In the genomic region with DNA sequence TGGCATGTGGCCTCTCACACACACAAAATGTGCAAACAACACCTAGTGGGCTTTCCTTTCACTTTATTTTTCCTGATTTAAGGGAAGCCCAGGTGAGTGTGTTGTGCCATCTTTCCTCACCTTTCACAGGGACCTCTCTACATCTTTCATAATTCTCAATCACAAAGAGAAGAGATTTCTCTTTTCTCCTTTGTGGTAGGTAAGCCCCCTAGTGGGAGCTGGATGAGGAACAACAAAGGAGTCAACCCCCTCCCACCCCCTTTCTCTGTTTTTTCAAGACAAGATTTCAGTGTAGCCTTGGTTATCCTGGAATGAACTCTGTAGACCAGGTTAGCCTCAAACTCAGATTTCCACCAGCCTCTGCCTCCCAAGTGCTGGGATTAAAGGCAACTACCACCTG, we compare ENCODE assay signal across 29 mouse cellular contexts. TPM values are rescaled to one million over a fixed set of nuclear protein-coding genes. Genes with fewer than 3 reads are reported as not detected.
A peak's percentile ranks its signal among the peaks of the same experiment; 100 is the strongest.
DNase-seq lines count a peak whose midpoint lies in the region; ATAC-seq and TF ChIP-seq lines count a peak whose summit lies in the region.
"Had no signal": no experiment of that assay in that cellular context is flagged by ENCODE, and none has a peak within 500 bp of the region (broad histone marks: within the 10 kb centered on the region; RNA-seq: fewer than 3 reads in every experiment).

No protein-coding gene starts in this region.

- H3K9ac ChIP-seq in kidney, postnatal 0 days (ENCODE audit: low read depth, low read length): no peak overlapping the region
- H3K9ac ChIP-seq in midbrain, embryonic 11.5 days (ENCODE audit: low read length): no peak overlapping the region
- no peak overlapping the region for H3K9ac ChIP-seq in midbrain, embryonic 16.5 days (ENCODE audit: low read depth, low read length)
- H3K9ac ChIP-seq in CH12.LX (ENCODE audit: insufficient read depth, low read depth) (no peak overlapping the region), MEL (ENCODE audit: control insufficient read depth, low read depth, low read length, poor library complexity, severe bottlenecking) (no peak overlapping the region)
- H3K9ac ChIP-seq: embryonic facial prominence, embryonic 12.5 days; heart, embryonic 13.5 days; limb, embryonic 13.5 days; liver, embryonic 12.5 days; liver, postnatal 0 days had no signal

- no peak for DNase-seq in kidney, postnatal 0 days (ENCODE audit: low spot score)
- no peak for DNase-seq in kidney, adult 18-20 months
- peak; percentile 53 for DNase-seq in midbrain, embryonic 11.5 days (ENCODE audit: low spot score, missing footprints)
- DNase-seq in CH12.LX (ENCODE audit: extremely low read depth) (no peak), MEL (ENCODE audit: low read depth, low spot score) (peak; percentile 15)
- no peak for DNase-seq in kidney, adult 11 months
- DNase-seq: adrenal gland, postnatal 14 days; cerebellum, adult 11 months; cerebellum, adult 9-10 months; cerebellum, postnatal 36 days; embryo, embryonic 11 days; gastrocnemius, adult 2 months; gastrocnemius, postnatal 36 days; kidney, adult 8-10 months; kidney, postnatal 10 days; liver, postnatal 0 days; right cerebral cortex, postnatal 14 days had no signal

- TF ChIP-seq EP300 in CH12.LX (IDR thresholded peaks at IDR 0.05; ENCODE audit: low read length): no peak
- TF ChIP-seq EP300 in MEL (IDR thresholded peaks at IDR 0.05; ENCODE audit: low read depth in 1 of 2, low read length in 2 of 2): no peak

- no peaks in the 10 kb centered on the region for H3K79me2 ChIP-seq in CH12.LX (replicated peaks; ENCODE audit: control insufficient read depth, extremely low read depth, insufficient read depth, poor library complexity, severe bottlenecking)
- H3K79me2 ChIP-seq in MEL (ENCODE audit: control insufficient read depth, insufficient read depth, low read length, poor library complexity): peaks cover 10% of the 10 kb centered on the region

- TF ChIP-seq RAD21 in CH12.LX (IDR thresholded peaks at IDR 0.05; ENCODE audit: low read depth, low read length) (no peak), MEL (IDR thresholded peaks at IDR 0.05; ENCODE audit: low read depth, low read length) (no peak)

- TF ChIP-seq POLR2A in CH12.LX (IDR thresholded peaks at IDR 0.05; ENCODE audit: low read depth, low read length) (no peak), MEL (IDR thresholded peaks at IDR 0.05; ENCODE audit: control insufficient read depth in 1 of 2, insufficient read depth in 1 of 2, low read depth in 1 of 2, low read length in 2 of 2, poor library complexity in 1 of 2) (no peak)

- H3K4me1 ChIP-seq in kidney, postnatal 0 days (replicated peaks; ENCODE audit: insufficient read depth, low read length): 0 out of 2 replicates have a peak, but pooled peaks cover 9% of the 10 kb centered on the region
- H3K4me1 ChIP-seq in midbrain, embryonic 11.5 days (ENCODE audit: control insufficient read depth, insufficient read depth, low read length): peaks cover 9% of the 10 kb centered on the region
- peaks cover 19% of the 10 kb centered on the region for H3K4me1 ChIP-seq in midbrain, embryonic 16.5 days (ENCODE audit: control insufficient read depth, insufficient read depth, low read length)
- H3K4me1 ChIP-seq in CH12.LX (ENCODE audit: control insufficient read depth in 1 of 2, insufficient read depth in 2 of 2) (peaks cover 5 to 28% of the 10 kb centered on the region in 2 experiments; a peak in 3 of 4 replicates), MEL (ENCODE audit: control insufficient read depth in 1 of 2, insufficient read depth in 2 of 2, low read length in 2 of 2) (peaks cover 0 to 5% of the 10 kb centered on the region in 2 experiments; a peak in 3 of 4 replicates)

- H3K27ac ChIP-seq in kidney, postnatal 0 days: no peak overlapping the region
- H3K27ac ChIP-seq in midbrain, embryonic 11.5 days (ENCODE audit: low read depth, low read length): no peak overlapping the region
- no peak overlapping the region for H3K27ac ChIP-seq in midbrain, embryonic 16.5 days (ENCODE audit: low read length)
- no peak overlapping the region for H3K27ac ChIP-seq in CH12.LX (ENCODE audit: insufficient read depth, low read depth)
- no peak overlapping the region for H3K27ac ChIP-seq in MEL (ENCODE audit: control insufficient read depth, low read depth, low read length)
- H3K27ac ChIP-seq: embryonic facial prominence, embryonic 12.5 days; gastrocnemius, adult 2 months; heart, embryonic 13.5 days; limb, embryonic 13.5 days; liver, embryonic 12.5 days; midbrain, embryonic 10.5 days had no signal

- H3K4me2 ChIP-seq in kidney, postnatal 0 days (ENCODE audit: low read length): no peak overlapping the region
- no peak overlapping the region for H3K4me2 ChIP-seq in midbrain, embryonic 11.5 days
- H3K4me2 ChIP-seq in midbrain, embryonic 16.5 days (ENCODE audit: low read length): no peak overlapping the region
- no peak overlapping the region for H3K4me2 ChIP-seq in CH12.LX (ENCODE audit: insufficient read depth, low read depth, poor library complexity, severe bottlenecking)
- H3K4me2 ChIP-seq: embryonic facial prominence, embryonic 12.5 days; heart, embryonic 13.5 days; limb, embryonic 13.5 days; liver, embryonic 12.5 days had no signal

- TF ChIP-seq CTCF in kidney, postnatal 0 days (IDR thresholded peaks at IDR 0.05; ENCODE audit: low read depth): peak; percentile 20; the same call in 1 of the 2 replicates
- TF ChIP-seq CTCF in CH12.LX (conservative IDR thresholded peaks at IDR 0.05 in 1 of 2, IDR thresholded peaks at IDR 0.05 in 1 of 2; ENCODE audit: low read depth in 2 of 2, low read length in 2 of 2) (peak; percentile 23 to 55; a peak in 2 of 4 replicates), MEL (IDR thresholded peaks at IDR 0.05 in 2 of 3, conservative IDR thresholded peaks at IDR 0.05 in 1 of 3; ENCODE audit: control insufficient read depth in 1 of 3, insufficient read depth in 1 of 3, low read depth in 2 of 3, low read length in 3 of 3, poor library complexity in 1 of 3, severe bottlenecking in 1 of 3) (peak in 2 of 3 experiments; percentile 8 to 13; a peak in 1 of 6 replicates)

- ATAC-seq in kidney, postnatal 0 days (replicated peaks; ENCODE audit: low FRiP score, low read depth): no peak
- ATAC-seq in midbrain, embryonic 11.5 days (ENCODE audit: low FRiP score): no peak
- no peak for ATAC-seq in midbrain, embryonic 16.5 days
- ATAC-seq: CD4-positive, CD25-positive, alpha-beta regulatory T cell, adult 4 months; forebrain, embryonic 14.5 days; hindbrain, embryonic 16.5 days; liver, embryonic 12.5 days; liver, postnatal 0 days had no signal

- no peak overlapping the region for H3K4me3 ChIP-seq in kidney, postnatal 0 days (replicated peaks; ENCODE audit: low read depth, low read length)
- H3K4me3 ChIP-seq in midbrain, embryonic 11.5 days (ENCODE audit: low read depth, low read length): no peak overlapping the region
- H3K4me3 ChIP-seq in midbrain, embryonic 16.5 days (ENCODE audit: low read depth, low read length): no peak overlapping the region
- H3K4me3 ChIP-seq in CH12.LX (replicated peaks in 1 of 3; ENCODE audit: low read depth in 2 of 3, low read length in 2 of 3, poor library complexity in 1 of 3) (no peak overlapping the region), MEL (ENCODE audit: control insufficient read depth in 1 of 2, insufficient read depth in 1 of 2, low read depth in 2 of 2, low read length in 2 of 2) (no peak overlapping the region)
- H3K4me3 ChIP-seq: embryonic facial prominence, embryonic 12.5 days; gastrocnemius, adult 2 months; heart, embryonic 13.5 days; limb, embryonic 13.5 days; liver, embryonic 12.5 days; midbrain, embryonic 10.5 days had no signal

- dilution Hi-C loops in CH12.LX (cut with MboI; ENCODE audit: extremely low pct_ligation_motif_present, extremely low pct_unique_long_range_greater_than_20kb, low sequenced_read_pairs): no loop called here

- peaks cover 25% of the 10 kb centered on the region for H3K36me3 ChIP-seq in kidney, postnatal 0 days (ENCODE audit: insufficient read depth, low read length)
- peaks cover 5% of the 10 kb centered on the region; the same call in 1 of the 2 replicates for H3K36me3 ChIP-seq in midbrain, embryonic 11.5 days (ENCODE audit: control insufficient read depth, insufficient read depth, low read length)
- no peaks in the 10 kb centered on the region for H3K36me3 ChIP-seq in midbrain, embryonic 16.5 days (ENCODE audit: control insufficient read depth, insufficient read depth, low read length)
- H3K36me3 ChIP-seq in CH12.LX (replicated peaks in 1 of 2; ENCODE audit: control insufficient read depth in 1 of 2, insufficient read depth in 1 of 2, low read length in 1 of 2) (peaks cover 0 to 5% of the 10 kb centered on the region in 2 experiments), MEL (ENCODE audit: control insufficient read depth in 1 of 2, insufficient read depth in 2 of 2, low read length in 2 of 2) (peaks cover 2 to 6% of the 10 kb centered on the region in 2 experiments; a peak in 3 of 4 replicates)

- H3K9me3 ChIP-seq in kidney, postnatal 0 days (replicated peaks; ENCODE audit: low read length): no peaks in the 10 kb centered on the region
- no peaks in the 10 kb centered on the region for H3K9me3 ChIP-seq in midbrain, embryonic 11.5 days (ENCODE audit: control insufficient read depth, low read length)
- H3K9me3 ChIP-seq in midbrain, embryonic 16.5 days (replicated peaks; ENCODE audit: control insufficient read depth, low read length, poor library complexity, severe bottlenecking): no peaks in the 10 kb centered on the region
- H3K9me3 ChIP-seq in CH12.LX (replicated peaks; ENCODE audit: low read length): no peaks in the 10 kb centered on the region
- no peaks in the 10 kb centered on the region for H3K9me3 ChIP-seq in MEL (replicated peaks; ENCODE audit: insufficient read depth, low read length)
- H3K9me3 ChIP-seq: embryonic facial prominence, embryonic 12.5 days; heart, embryonic 13.5 days; limb, embryonic 13.5 days; liver, embryonic 12.5 days; midbrain, embryonic 10.5 days had no signal

- in situ Hi-C loops in CH12.LX (cut with MboI; ENCODE audit: low pct_ligation_motif_present, low pct_unique_long_range_greater_than_20kb, low sequenced_read_pairs): no loop called here

- peaks cover 19% of the 10 kb centered on the region for H3K27me3 ChIP-seq in kidney, postnatal 0 days (ENCODE audit: insufficient read depth, low read length)
- H3K27me3 ChIP-seq in midbrain, embryonic 11.5 days (ENCODE audit: control insufficient read depth, insufficient read depth, low read length): peaks cover 17% of the 10 kb centered on the region; the same call in 1 of the 2 replicates
- no peaks in the 10 kb centered on the region for H3K27me3 ChIP-seq in midbrain, embryonic 16.5 days (ENCODE audit: control insufficient read depth, insufficient read depth, low read depth, low read length)
- H3K27me3 ChIP-seq in CH12.LX (replicated peaks): peaks cover 8% of the 10 kb centered on the region
- H3K27me3 ChIP-seq in MEL (ENCODE audit: control insufficient read depth in 1 of 2, insufficient read depth in 2 of 2, low read length in 2 of 2): no peaks in the 10 kb centered on the region

RNA-seq across cellular contexts. Expression of a gene that starts 3.7 kb away (rescaled TPM):
- polyA plus RNA-seq in kidney, postnatal 0 days (2015; fragmentation: Nextera tagmentation; extraction: Ambion mirVana): 11.3 and 11.8 TPM in 2 replicates
- polyA plus RNA-seq in midbrain, embryonic 11.5 days (2014; fragmentation: Nextera tagmentation; extraction: Ambion mirVana): 19.4 and 24.3 TPM in 2 replicates
- polyA plus RNA-seq in midbrain, embryonic 16.5 days (2015; fragmentation: Nextera tagmentation; extraction: Ambion mirVana): 20.1 and 22.7 TPM in 2 replicates
- total RNA-seq in CH12.LX (2012; rRNA removed) (2.7 and 3.1 TPM in 2 replicates), CH12.LX (2014; rRNA removed) (1.0 and 1.2 TPM in 2 replicates), MEL (2012; rRNA removed) (4.4 and 5.2 TPM in 2 replicates)
- polyA plus RNA-seq in CH12.LX (2012; ENCODE audit: insufficient read length, low read depth) (45.2 and 59.9 TPM in 2 replicates), MEL (2012; ENCODE audit: insufficient read depth in 1 of 2, insufficient read length in 2 of 2, low read depth in 1 of 2, low replicate concordance in 2 of 2, missing spikeins in 1 of 2) (10 to 100 TPM in 1 of 2 experiments, not detected in 1; 54.0 TPM)
- polyA plus RNA-seq: CD4-positive, CD25-positive, alpha-beta regulatory T cell, adult 4 months had no signal

RNA-seq across cellular contexts. Expression of a gene that starts 23.0 kb away (rescaled TPM):
- 19.4 and 22.0 TPM in 2 replicates for polyA plus RNA-seq in kidney, postnatal 0 days (2015; fragmentation: Nextera tagmentation; extraction: Ambion mirVana)
- 15.9 and 18.1 TPM in 2 replicates for polyA plus RNA-seq in midbrain, embryonic 11.5 days (2014; fragmentation: Nextera tagmentation; extraction: Ambion mirVana)
- 5.8 and 7.4 TPM in 2 replicates for polyA plus RNA-seq in midbrain, embryonic 16.5 days (2015; fragmentation: Nextera tagmentation; extraction: Ambion mirVana)
- total RNA-seq in CH12.LX (2012; rRNA removed) (0.17 and 0.21 TPM in 2 replicates), CH12.LX (2014; rRNA removed) (0.07 and 0.28 TPM in 2 replicates), MEL (2012; rRNA removed) (6.0 and 6.7 TPM in 2 replicates)
- polyA plus RNA-seq in CH12.LX (2012; ENCODE audit: insufficient read length, low read depth) (1.6 and 1.8 TPM in 2 replicates), MEL (2012; ENCODE audit: insufficient read depth in 1 of 2, insufficient read length in 2 of 2, low read depth in 1 of 2, low replicate concordance in 2 of 2, missing spikeins in 1 of 2) (10 to 100 TPM in 1 of 2 experiments, not detected in 1; 17.4 TPM)

RNA-seq across cellular contexts. Expression of a gene that starts 33.1 kb away (rescaled TPM):
- polyA plus RNA-seq in kidney, postnatal 0 days (2015; fragmentation: Nextera tagmentation; extraction: Ambion mirVana): 0.47 and 0.65 TPM in 2 replicates
- 0.12 and 0.23 TPM in 2 replicates for polyA plus RNA-seq in midbrain, embryonic 11.5 days (2014; fragmentation: Nextera tagmentation; extraction: Ambion mirVana)
- 0.40 and 0.64 TPM in 2 replicates for polyA plus RNA-seq in midbrain, embryonic 16.5 days (2015; fragmentation: Nextera tagmentation; extraction: Ambion mirVana)
- total RNA-seq in CH12.LX (2012; rRNA removed) (0.25 and 0.42 TPM in 2 replicates), CH12.LX (2014; rRNA removed) (0.26 and 0.66 TPM in 2 replicates), MEL (2012; rRNA removed) (0.12 TPM in 1 of 2 replicates, not detected in the other)
- polyA plus RNA-seq in CH12.LX (2012; ENCODE audit: insufficient read length, low read depth) (0.79 and 1.4 TPM in 2 replicates), MEL (2012; ENCODE audit: insufficient read depth in 1 of 2, insufficient read length in 2 of 2, low read depth in 1 of 2, low replicate concordance in 2 of 2, missing spikeins in 1 of 2) (under 1 TPM in 1 of 2 experiments, not detected in 1; 0.21 TPM)
- total RNA-seq: adrenal gland, postnatal 14 days; gastrocnemius, adult 2 months; gastrocnemius, postnatal 36 days; heart, adult 8-10 months; heart, postnatal 25 days had no signal
- polyA plus RNA-seq: CD4-positive, CD25-positive, alpha-beta regulatory T cell, adult 4 months; urinary bladder, adult 2 months had no signal

Comparison
In these comparisons a context has a peak if more than half of its experiments do, and no peak if none do; other contexts are left out.
1. DNase-seq: peak in midbrain, embryonic 11.5 days (single experiment) and MEL (single experiment); none in kidney, postnatal 0 days (single experiment), kidney, adult 18-20 months (single experiment), CH12.LX (single experiment) and kidney, adult 11 months (single experiment).
2. Peak in every context shown above with its lines, with median percentiles within 50 percentile points of each other: CTCF ChIP-seq.